Mouse (Mus musculus) forebrain, embryonic 11.5 days (tissue): ENCODE measurements around the gene Pelp1. TPM values are rescaled to one million over a fixed set of nuclear protein-coding genes. Genes with fewer than 3 reads are reported as not detected.
A peak's percentile ranks its signal among the peaks of the same experiment; 100 is the strongest.

Source experiments
- ATAC-seq: fragments of 200-750 bp; cut with Nextera tagmentation; replicated peaks from 2 replicates; pipeline ENCODE4 v1.8.0; 2017; ENCODE audit warnings: moderate TSS enrichment; ENCODE audit not compliant: low FRiP score
- DNase-seq: peaks from one replicate; pipeline ENCODE4 v3.0.0-alpha.2; 2017; ENCODE audit warnings: low spot score
- H3K27ac ChIP-seq: fragments of 300-500 bp; sonication (generic); 2 replicates; pipeline ENCODE4 v1.5.1; 2014; ENCODE audit warnings: low read depth, low read length
- H3K27me3 ChIP-seq: fragments of 300-500 bp; sonication (generic); 2 replicates; pipeline ENCODE4 v1.6.1; 2014; ENCODE audit warnings: mild to moderate bottlenecking, low read length, mixed read lengths; ENCODE audit not compliant: control insufficient read depth, insufficient read depth
- H3K36me3 ChIP-seq: fragments of 300-500 bp; sonication (generic); 2 replicates; pipeline ENCODE4 v1.6.1; 2014; ENCODE audit warnings: mild to moderate bottlenecking, low read length, moderate library complexity, mixed read lengths; ENCODE audit not compliant: control insufficient read depth, insufficient read depth
- H3K4me1 ChIP-seq: fragments of 300-500 bp; sonication (generic); replicated peaks from 2 replicates; pipeline ENCODE4 v1.6.1; 2014; ENCODE audit warnings: low read length, mixed read lengths; ENCODE audit not compliant: control insufficient read depth, insufficient read depth
- H3K4me2 ChIP-seq: fragments of 300-500 bp; sonication (generic); 2 replicates; pipeline ENCODE4 v1.6.1; 2014; ENCODE audit warnings: low read depth, mild to moderate bottlenecking, low read length, moderate library complexity, mixed read lengths; ENCODE audit not compliant: severe bottlenecking
- H3K4me3 ChIP-seq: fragments of 300-500 bp; sonication (generic); 2 replicates; pipeline ENCODE4 v1.5.1; 2014; ENCODE audit warnings: low read depth, low read length
- H3K9ac ChIP-seq: fragments of 300-500 bp; sonication (generic); 2 replicates; pipeline ENCODE4 v1.6.1; 2014; ENCODE audit warnings: low read length
- H3K9me3 ChIP-seq: fragments of 300-500 bp; sonication (generic); 2 replicates; pipeline ENCODE4 v1.6.1; 2016; ENCODE audit warnings: low read length, mixed read lengths; ENCODE audit not compliant: control insufficient read depth
- WGBS: fragments of 180-500 bp; shearing (Covaris S2); extraction: QIAGEN DNeasy Blood & Tissue Kit; methylation state at CpG from one replicate; pipeline ENCODE4 v1.1.7; 2014; 5-methylcytosine and 5-hydroxymethylcytosine counted together
- polyA plus RNA-seq: library from polyadenylated mRNA; unstranded; fragments of >200 nt; fragmentation: Nextera tagmentation; extraction: Ambion mirVana; gene quantifications from 2 replicates; pipeline ENCODE4 v1.2.1, GENCODE M21; 2014

Pelp1 gene
- polyA plus RNA-seq, 1 experiment from 2014 or later, result 52.2 TPM

- H3K9ac ChIP-seq, result peak overlapping the region; percentile 95
- 61% methylated on average over 6 of the region's 6 CpGs for WGBS
- no peak overlapping the region for H3K27ac ChIP-seq
Measured at GRCm38 (mm10) chr11:70410297-70410643, 439 bp upstream of the Pelp1 start.

GRCm38 (mm10) chr11:70403598-70403997 lies 6.2 kb downstream of the Pelp1 start:
- 94% methylated on average over 2 of the region's 2 CpGs for WGBS
- DNase-seq (no peak), ATAC-seq (no peak)
- no peak overlapping the region for H3K9ac ChIP-seq
- H3K4me1 ChIP-seq, result no peaks in the 10 kb centered on the region; the same call in none of the 2 replicates
- peaks cover 12% of the 10 kb centered on the region; the same call in 1 of the 2 replicates for H3K36me3 ChIP-seq
- H3K4me2 ChIP-seq, result no peak overlapping the region
- H3K9me3 ChIP-seq, result no peaks in the 10 kb centered on the region
- no peak overlapping the region for H3K27ac ChIP-seq
- no peak overlapping the region for H3K4me3 ChIP-seq
- no peaks in the 10 kb centered on the region for H3K27me3 ChIP-seq

More at GRCm38 (mm10) chr11:70410297-70410643, 439 bp upstream of the Pelp1 start:
- no peaks in the 10 kb centered on the region for H3K27me3 ChIP-seq
- H3K4me3 ChIP-seq, result peak overlapping the region; percentile 89
- no peak for DNase-seq
- no peaks in the 10 kb centered on the region for H3K9me3 ChIP-seq
- ATAC-seq, result no peak
- peak overlapping the region; percentile 78 for H3K4me2 ChIP-seq
- peaks cover 2% of the 10 kb centered on the region; the same call in 1 of the 2 replicates for H3K36me3 ChIP-seq
- H3K4me1 ChIP-seq, result no peaks in the 10 kb centered on the region; the same call in none of the 2 replicates

- Histone ChIP-seq H3K27ac (no peak overlapping the region), H3K36me3 (peaks cover 8% of the 10 kb centered on the region), H3K9me3 (no peaks in the 10 kb centered on the region), H3K4me2 (no peak overlapping the region), H3K4me1 (no peaks in the 10 kb centered on the region), H3K9ac (no peak overlapping the region), H3K4me3 (no peak overlapping the region), H3K27me3 (no peaks in the 10 kb centered on the region)
- 93% methylated on average over 5 of the region's 5 CpGs for WGBS
- DNase-seq (no peak), ATAC-seq (no peak)
Measured at GRCm38 (mm10) chr11:70389421-70389820, 20.4 kb downstream of the Pelp1 start.

- no peak for ATAC-seq
- H3K4me1 ChIP-seq, result no peaks in the 10 kb centered on the region
- DNase-seq, result no peak
- 78% methylated on average over 5 of the region's 5 CpGs for WGBS
- no peak overlapping the region for H3K4me3 ChIP-seq
- no peak overlapping the region for H3K27ac ChIP-seq
- no peak overlapping the region for H3K9ac ChIP-seq
- peaks cover 1% of the 10 kb centered on the region; the same call in 1 of the 2 replicates for H3K36me3 ChIP-seq
- H3K9me3 ChIP-seq, result no peaks in the 10 kb centered on the region
- H3K4me2 ChIP-seq, result no peak overlapping the region
- no peaks in the 10 kb centered on the region for H3K27me3 ChIP-seq
Measured at GRCm38 (mm10) chr11:70387436-70387835, 22.4 kb downstream of the Pelp1 start.

DNA sequence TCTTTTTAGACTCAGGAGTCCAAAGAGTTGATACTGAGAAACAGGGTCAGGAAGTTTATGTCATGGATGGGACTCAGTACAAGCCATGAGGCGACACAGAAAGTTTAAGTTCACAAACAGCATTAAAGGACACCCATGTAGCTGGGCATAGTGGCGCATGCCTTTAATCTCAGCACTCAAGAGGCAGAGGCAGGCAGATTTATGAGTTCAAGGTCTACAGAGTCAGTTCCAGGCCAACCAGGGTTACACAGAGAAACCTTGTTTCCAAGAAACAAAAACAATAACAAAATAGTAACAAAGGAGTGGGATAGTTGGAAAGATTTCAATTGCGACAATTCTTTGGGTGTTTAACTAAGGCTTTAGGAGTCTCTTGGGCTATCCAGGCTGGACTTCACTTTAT lies 25.7 kb downstream of the Pelp1 start:
- no peaks in the 10 kb centered on the region for H3K9me3 ChIP-seq
- ATAC-seq (no peak), DNase-seq (no peak)
- H3K36me3 ChIP-seq, result no peaks in the 10 kb centered on the region
- no peak overlapping the region for H3K4me2 ChIP-seq
- H3K27ac ChIP-seq, result no peak overlapping the region
- H3K9ac ChIP-seq, result no peak overlapping the region
- 93% methylated on average over 3 of the region's 3 CpGs for WGBS
- H3K4me3 ChIP-seq, result no peak overlapping the region
- no peaks in the 10 kb centered on the region for H3K4me1 ChIP-seq
- H3K27me3 ChIP-seq, result no peaks in the 10 kb centered on the region

DNA sequence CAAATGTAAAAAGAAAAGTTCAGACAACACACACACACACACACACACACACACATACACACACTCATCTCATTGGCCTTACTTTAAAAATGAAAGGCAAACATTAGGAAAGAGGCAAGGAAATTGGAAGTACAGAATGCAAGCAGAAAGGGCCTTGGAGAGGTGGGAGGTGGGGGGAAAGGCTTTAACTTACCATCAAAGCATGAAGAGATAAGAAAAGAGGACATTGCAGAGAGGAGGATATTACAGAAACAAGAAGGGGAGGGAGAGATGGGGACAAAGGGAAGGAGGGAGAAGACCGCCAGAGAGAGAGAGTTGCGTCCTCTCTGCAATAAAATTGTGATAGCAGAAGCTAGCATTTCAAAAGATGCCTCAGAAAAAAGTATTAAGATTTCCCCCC lies 28.5 kb downstream of the Pelp1 start:
- no peak overlapping the region for H3K4me3 ChIP-seq
- no peaks in the 10 kb centered on the region for H3K36me3 ChIP-seq
- H3K4me2 ChIP-seq, result no peak overlapping the region
- DNase-seq (no peak), ATAC-seq (no peak)
- H3K27me3 ChIP-seq, result no peaks in the 10 kb centered on the region
- no peaks in the 10 kb centered on the region for H3K9me3 ChIP-seq
- no peaks in the 10 kb centered on the region for H3K4me1 ChIP-seq
- no peak overlapping the region for H3K27ac ChIP-seq
- WGBS, result 81% methylated on average over 2 of the region's 2 CpGs
- no peak overlapping the region for H3K9ac ChIP-seq

DNA sequence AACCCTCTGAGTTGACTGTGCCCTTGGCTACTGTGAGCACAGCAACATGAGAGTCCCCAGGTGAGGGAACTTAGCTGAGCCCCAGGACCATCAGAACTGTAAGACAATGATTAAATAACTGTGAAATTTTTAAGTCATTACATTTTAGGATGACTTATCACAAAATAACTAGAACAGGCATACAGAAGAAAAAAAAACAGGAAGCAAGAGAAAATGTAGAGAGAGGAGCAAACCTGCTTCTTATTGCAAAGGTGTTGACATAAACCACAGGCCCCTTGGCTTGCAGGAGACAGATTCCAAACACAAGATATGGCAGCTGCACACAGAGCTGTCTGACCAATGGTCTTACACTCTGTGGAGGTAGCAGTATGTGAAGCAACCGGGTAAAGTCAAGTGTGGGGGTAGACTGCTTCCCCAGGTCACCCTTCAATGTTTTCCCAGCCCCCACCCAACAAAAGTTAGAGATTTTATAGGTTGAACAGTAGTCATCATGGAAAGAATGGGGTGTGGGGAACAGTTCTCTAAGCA lies 29.3 kb downstream of the Pelp1 start:
- 70% methylated on average over 1 of the region's 1 CpGs for WGBS
- no peaks in the 10 kb centered on the region for H3K27me3 ChIP-seq
- no peak overlapping the region for H3K9ac ChIP-seq
- H3K27ac ChIP-seq, result no peak overlapping the region
- H3K9me3 ChIP-seq, result no peaks in the 10 kb centered on the region
- no peak overlapping the region for H3K4me2 ChIP-seq
- ATAC-seq (no peak), DNase-seq (no peak)
- no peak overlapping the region for H3K4me3 ChIP-seq
- H3K4me1 ChIP-seq, result no peaks in the 10 kb centered on the region
- no peaks in the 10 kb centered on the region for H3K36me3 ChIP-seq

DNA sequence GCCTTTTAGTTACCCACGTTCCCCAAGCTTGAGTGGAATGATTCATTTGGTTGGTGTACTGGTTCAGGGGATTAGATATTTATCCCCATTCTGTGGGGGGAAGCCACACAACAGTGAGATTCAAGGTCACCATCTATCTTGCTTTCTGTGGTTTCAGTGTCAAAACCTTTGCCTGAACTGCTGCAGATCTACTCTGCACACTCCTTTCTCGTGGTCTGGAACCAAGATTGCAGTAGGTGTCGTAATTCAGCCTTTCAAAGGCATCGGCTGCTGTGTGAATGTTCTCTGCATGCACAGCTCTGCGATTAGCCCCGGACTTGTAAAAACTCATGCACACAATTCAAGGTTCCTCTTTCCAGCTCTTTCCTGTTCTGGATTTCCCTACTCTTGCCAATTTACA lies 33.8 kb downstream of the Pelp1 start:
- H3K27me3 ChIP-seq, result no peaks in the 10 kb centered on the region
- 77% methylated on average over 6 of the region's 6 CpGs for WGBS
- no peak overlapping the region for H3K27ac ChIP-seq
- no peak overlapping the region for H3K4me2 ChIP-seq
- no peak overlapping the region for H3K9ac ChIP-seq
- no peak overlapping the region for H3K4me3 ChIP-seq
- ATAC-seq (no peak), DNase-seq (no peak)
- H3K4me1 ChIP-seq, result no peaks in the 10 kb centered on the region
- no peaks in the 10 kb centered on the region for H3K36me3 ChIP-seq
- no peaks in the 10 kb centered on the region for H3K9me3 ChIP-seq

DNA sequence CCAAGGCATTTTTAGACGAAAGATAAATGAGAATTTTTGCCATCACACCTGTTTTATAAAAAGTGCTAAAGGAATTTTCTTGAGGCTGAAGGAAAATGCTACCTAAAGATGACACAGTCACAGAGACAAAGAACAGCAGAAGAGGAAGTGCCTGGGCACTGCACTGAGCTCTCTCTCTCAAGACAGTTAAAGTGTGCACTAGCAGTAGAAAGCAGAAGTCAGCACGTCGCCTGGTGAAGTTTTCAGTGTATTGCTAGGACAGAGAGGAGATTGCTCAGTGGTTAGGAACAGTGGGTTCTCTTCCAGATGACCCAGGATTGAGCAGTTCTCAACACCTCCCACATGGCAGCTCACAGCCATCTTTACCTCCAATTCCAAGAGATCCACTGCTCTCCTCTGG lies 35.5 kb downstream of the Pelp1 start:
- H3K27me3 ChIP-seq, result no peaks in the 10 kb centered on the region
- no peak overlapping the region for H3K27ac ChIP-seq
- H3K4me3 ChIP-seq, result no peak overlapping the region
- WGBS, result 85% methylated on average over 3 of the region's 3 CpGs
- no peaks in the 10 kb centered on the region for H3K4me1 ChIP-seq
- H3K9ac ChIP-seq, result no peak overlapping the region
- H3K4me2 ChIP-seq, result no peak overlapping the region
- H3K36me3 ChIP-seq, result no peaks in the 10 kb centered on the region
- DNase-seq, result no peak
- no peak for ATAC-seq
- no peaks in the 10 kb centered on the region for H3K9me3 ChIP-seq
